Mouse (Mus musculus): ENCODE data around the gene Gm17387.

The Gm17387 gene

DNA sequence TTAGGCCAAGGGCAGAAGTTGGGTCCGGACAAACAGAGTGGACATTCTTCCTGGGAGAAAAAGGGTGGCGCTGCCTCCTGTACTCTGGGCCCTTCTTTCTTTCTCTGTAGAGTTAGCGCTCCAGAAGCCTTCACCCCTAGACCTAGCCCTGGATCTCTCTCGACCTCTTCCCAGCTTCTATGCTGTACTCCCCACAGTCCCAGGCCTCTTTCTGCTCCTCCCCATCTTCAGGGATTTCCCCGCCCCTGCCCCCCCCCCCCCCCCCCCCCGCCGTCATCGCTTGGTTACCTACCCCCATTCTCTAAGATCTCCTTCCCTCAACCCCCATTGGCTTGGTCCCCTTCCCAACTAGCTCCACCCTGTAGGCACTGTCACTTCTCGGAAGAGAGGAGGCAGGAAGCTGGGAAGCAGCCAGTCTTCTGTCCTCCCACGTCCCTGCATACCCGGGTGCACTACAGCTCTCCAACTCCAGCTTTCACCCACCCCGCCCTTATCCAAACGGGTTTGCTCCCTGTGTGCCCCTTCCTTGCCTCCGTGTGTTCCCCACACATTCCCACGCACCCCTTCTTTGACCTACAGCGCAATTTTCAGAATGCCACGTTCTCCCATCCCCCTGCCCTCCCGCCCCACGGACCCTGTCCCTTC, 18.8 kb downstream of the Gm17387 start:
- DNase-seq (ENCODE audit: low spot score in 2 of 2) = peak in 1 of 2 experiments; percentile 81

GRCm38 (mm10) chr7:141048226-141049218, 19.6 kb downstream of the Gm17387 start:
- DNase-seq (ENCODE audit: low spot score in 2 of 2) = peak; percentile 83 to 88

DNA sequence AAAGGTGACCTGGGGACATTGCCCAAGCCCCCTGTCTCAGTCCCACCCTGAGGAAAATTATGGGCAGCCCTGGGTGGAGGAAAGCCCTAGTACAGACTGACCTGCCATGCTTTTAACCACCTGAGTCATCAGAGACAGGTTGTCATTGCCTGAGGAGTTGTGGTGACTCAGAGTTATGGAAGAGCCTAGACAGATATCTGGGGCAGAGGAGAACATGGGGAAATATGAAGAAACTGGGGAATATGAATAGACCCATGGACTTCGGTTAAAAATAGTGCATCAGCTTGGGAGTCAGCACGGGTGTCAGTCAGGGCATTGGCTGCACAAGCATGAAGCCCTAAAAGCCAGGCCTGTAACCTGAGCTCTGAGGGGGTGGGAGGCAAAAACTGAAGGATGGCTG, 20.4 kb downstream of the Gm17387 start:
- no peak for DNase-seq (ENCODE audit: low spot score in 2 of 2)

DNA sequence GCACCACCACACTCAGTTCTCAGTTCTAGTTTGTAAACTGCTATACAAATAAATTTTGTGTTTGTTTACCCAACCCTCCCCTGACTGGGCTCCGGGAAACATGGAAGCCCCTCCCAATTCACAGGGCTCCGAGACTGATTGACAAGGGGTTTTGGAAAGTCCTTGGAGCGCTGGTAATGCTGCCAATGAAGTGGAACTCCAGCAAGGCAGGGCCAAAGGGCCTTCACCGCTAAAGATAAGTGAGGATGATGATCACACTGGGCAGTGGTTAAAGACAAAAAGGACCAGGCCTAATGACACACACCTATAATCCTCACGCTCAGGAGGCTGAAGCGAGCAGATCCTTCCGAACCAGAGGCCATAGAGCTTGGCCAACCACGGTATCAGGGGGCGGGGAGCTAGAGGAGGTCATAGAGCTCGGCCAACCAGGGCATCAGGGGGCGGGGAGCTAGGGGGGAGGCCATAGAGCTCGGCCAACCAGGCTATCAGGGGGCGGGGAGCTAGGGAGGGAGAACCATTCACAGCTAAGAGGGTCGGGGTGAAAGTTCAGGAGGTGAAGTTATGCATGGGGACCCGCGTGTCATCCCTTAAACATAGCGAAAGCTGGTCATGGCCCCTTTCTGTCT, 22.2 kb downstream of the Gm17387 start:
- DNase-seq (ENCODE audit: low spot score in 2 of 2) = no peak

GRCm38 (mm10) chr7:141052016-141052415, 23.1 kb downstream of the Gm17387 start:
- no peak for DNase-seq (ENCODE audit: low spot score in 2 of 2)

DNA sequence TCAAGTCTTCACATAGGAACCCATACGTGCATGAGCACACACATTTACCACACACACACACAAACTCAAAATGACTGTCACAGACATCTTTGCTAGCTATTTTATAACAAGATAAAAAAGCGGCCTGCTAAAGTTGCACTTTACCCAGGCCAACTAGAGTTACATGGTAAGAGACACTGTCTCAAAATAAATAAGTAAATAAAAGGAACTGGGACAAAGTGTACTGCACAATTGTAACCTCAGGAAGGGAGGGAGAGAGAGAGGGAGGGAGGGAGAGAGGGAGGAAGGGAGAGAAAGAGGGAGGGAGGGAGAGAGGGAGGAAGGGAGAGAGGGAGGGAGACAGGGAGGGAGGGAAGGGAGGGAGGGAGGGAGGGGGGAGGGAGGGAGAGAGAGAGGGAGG, 23.5 kb downstream of the Gm17387 start:
- no peak for DNase-seq (ENCODE audit: low spot score in 2 of 2)

- DNase-seq (ENCODE audit: low spot score in 2 of 2) = no peak
These were observed 26.9 kb downstream of the Gm17387 start for GRCm38 (mm10) chr7:141055785-141056184.

DNA sequence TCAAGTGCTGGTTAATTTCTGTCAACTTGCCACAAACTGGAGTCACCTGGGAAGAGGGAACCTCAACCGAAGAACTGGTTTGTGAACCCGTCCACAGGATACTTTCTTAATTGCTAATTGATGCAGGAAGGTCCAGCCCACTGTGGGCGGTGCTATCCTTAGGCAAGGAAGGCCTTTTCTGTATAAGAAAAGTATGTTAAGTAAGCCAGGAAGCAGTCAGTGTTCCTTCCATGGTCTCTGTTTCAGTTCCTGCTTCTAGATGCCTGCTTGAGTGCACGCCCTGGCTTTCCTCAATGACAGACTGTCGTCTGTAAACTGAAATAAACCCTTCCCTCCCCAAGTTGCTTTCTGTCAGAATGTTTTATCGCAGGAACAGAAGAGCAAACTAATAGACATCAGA, 28.0 kb downstream of the Gm17387 start:
- no peak for DNase-seq (ENCODE audit: low spot score in 2 of 2)

DNA sequence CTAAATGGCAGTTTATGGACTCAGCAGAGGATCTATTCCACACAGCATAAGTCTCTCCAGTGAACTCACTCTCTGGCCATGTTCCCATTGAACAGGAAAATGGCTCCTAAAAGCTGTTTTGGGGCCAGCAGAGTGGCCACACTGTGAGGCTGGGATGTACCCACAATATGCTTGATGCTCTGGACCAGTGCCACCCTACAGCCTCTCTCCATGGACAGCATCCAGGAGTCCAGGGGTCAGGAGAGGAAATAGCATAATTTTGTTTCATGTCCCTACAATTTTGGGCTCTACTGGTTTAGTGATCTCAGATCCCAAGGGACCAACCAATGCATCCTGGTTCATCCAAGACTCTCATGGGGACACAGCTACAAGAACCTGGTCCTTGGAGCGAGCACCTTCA, 28.6 kb downstream of the Gm17387 start:
- no peak for DNase-seq (ENCODE audit: low spot score in 2 of 2)

DNA sequence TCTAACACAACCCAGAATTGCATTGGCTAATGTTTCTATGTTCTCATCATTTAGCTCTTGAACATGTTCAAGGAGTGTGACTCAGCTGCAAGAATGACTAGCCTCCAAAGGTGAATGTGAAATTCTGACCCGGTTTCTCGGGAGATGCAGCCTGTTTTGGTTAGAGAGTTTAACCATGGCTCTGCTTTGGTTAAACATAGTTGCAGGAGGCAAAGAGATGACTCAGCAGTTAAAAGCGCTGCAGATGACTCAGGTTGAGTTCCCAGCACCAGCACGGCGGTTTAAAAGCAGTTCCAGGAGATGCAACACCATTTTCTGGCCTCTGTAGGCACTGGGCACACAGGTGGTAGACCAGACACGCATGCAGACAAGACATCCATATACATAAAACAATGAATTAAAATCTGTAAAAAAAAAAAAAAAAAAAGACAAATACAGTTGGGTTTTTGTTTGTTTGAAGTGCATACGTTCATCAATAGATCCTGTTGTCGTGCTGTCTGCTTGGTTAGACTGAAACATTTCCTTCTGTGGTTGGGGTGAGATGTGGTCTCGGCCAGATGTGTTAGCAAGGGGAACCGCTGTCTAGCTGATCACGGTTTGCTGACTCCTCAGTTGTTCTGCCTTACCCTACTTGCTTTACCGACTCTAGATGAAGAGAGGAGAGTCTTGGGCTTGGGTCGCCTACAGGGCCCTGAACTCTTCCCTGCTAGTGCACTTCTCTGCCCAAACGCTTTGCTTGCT, 29.8 kb downstream of the Gm17387 start:
- no peak for DNase-seq (ENCODE audit: low spot score in 2 of 2)

DNA sequence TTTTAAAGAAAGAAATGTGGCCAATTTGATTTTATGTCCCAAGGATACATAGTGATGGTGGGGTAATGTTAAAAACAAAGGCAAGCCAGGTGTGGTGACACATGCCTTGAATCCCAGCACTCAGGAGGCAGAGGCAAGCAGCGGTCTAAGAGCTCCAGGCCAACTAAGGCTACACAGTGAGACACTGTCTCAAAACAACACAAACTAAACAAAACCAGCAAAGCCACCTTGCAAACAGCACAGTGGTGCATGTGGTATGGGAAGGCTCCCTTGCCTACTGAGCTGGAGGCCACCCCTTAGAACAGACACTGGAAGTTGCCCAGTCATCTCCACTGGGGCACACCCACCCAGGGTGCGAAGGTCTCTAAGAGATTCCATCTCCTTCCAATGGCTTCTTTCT, 31.0 kb downstream of the Gm17387 start:
- DNase-seq (ENCODE audit: low spot score in 2 of 2) = no peak

- DNase-seq (ENCODE audit: low spot score in 2 of 2) = peak; percentile 46 to 58
These were observed 31.7 kb downstream of the Gm17387 start, which contains the start of gene B4galnt4 for GRCm38 (mm10) chr7:141060426-141061242. TSS of gene B4galnt4 (plus strand) at chr7:141061104.

DNA sequence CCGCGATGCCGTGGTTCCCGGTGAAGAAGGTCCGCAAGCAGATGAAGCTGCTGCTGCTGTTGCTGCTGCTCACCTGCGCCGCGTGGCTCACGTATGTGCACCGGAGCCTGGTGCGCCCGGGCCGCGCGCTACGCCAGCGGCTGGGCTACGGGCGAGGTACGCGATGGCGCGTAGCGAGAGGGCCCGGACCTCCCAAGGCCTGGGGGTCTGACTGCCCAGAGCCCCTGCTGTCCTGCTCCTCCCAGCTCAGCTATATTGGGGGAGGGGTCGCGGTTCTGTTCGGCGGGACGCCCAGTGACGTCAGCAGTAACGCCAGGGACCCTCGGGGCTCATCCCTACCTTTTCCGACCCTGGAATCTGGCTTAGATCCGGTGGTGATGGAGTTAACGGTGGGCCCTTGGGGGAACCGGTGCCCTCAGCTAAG, 32.4 kb downstream of the Gm17387 start:
- no peak for DNase-seq (ENCODE audit: low spot score in 2 of 2)

- DNase-seq (ENCODE audit: low spot score in 2 of 2) = no peak
These were observed 33.6 kb downstream of the Gm17387 start for GRCm38 (mm10) chr7:141062525-141062924.

GRCm38 (mm10) chr7:141063353-141063752, 34.4 kb downstream of the Gm17387 start:
- no peak for DNase-seq (ENCODE audit: low spot score in 2 of 2)

- DNase-seq (ENCODE audit: low spot score in 2 of 2) = no peak
These were observed 35.2 kb downstream of the Gm17387 start for GRCm38 (mm10) chr7:141064175-141064574.

DNA sequence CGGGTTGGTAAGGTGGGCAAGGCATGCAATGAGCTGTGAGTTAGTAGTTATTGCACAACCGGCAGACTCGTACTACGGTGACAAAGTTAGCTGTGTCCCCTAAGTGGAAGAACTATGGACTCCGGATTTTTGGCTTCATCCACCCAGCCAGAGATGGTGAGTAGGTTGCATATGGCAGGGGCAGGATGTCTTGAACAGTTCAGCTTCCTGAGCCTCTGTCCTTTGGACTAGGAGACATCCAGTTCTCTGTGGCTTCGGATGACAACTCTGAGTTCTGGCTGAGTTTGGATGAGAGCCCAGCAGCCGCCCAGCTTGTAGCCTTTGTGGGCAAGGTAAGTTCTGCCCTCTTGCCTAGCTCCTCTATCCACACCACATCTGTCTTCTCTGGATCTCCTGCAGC, 35.6 kb downstream of the Gm17387 start:
- no peak for DNase-seq (ENCODE audit: low spot score in 2 of 2)

DNA sequence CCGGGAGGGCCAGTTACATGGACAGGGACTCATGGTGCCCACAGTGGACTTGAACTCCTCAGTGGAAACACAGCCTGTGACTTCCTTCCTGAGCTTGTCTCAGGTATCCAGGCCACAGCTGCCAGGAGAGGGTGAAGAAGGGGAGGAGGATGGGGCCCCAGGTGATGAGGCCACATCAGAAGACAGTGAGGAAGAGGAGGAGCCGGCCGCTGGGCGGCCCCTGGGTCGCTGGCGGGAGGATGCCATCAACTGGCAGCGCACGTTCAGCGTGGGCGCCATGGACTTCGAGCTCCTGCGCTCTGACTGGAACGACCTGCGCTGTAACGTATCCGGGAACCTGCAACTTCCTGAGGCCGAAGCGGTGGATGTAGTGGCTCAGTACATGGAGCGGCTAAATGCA, 39.4 kb downstream of the Gm17387 start:
- no peak for DNase-seq (ENCODE audit: low spot score in 2 of 2)

GRCm38 (mm10) chr7:141070058-141070862, 41.3 kb downstream of the Gm17387 start:
- peak; percentile 62 to 68 for DNase-seq (ENCODE audit: low spot score in 2 of 2)
